Mouse (Mus musculus) heart, embryonic 13.5 days (tissue): Measurements from ENCODE around the gene Kptn. TPM values are rescaled to one million over a fixed set of nuclear protein-coding genes. Genes with fewer than 3 reads are reported as not detected.

Experiments
- ATAC-seq: fragments of 200-750 bp; cut with Nextera tagmentation; 2 replicates; pipeline ENCODE4 v1.8.0; 2017; ENCODE audit warnings: moderate TSS enrichment; ENCODE audit not compliant: insufficient number of reproducible peaks, low FRiP score, low TSS enrichment; ENCODE audit errors: extremely low read depth
- H3K27ac ChIP-seq: fragments of 300-500 bp; sonication (generic); replicated peaks from 2 replicates; pipeline ENCODE4 v1.5.1; 2015; ENCODE audit warnings: moderate library complexity, mild to moderate bottlenecking, inconsistent platforms
- H3K27me3 ChIP-seq: fragments of 300-500 bp; sonication (generic); replicated peaks from 2 replicates; pipeline ENCODE4 v1.6.1; 2015; ENCODE audit warnings: mild to moderate bottlenecking, inconsistent platforms
- H3K36me3 ChIP-seq: fragments of 300-500 bp; sonication (generic); 2 replicates; pipeline ENCODE4 v1.6.1; 2015; ENCODE audit warnings: mild to moderate bottlenecking, inconsistent platforms
- H3K4me1 ChIP-seq: fragments of 300-500 bp; sonication (generic); 2 replicates; pipeline ENCODE4 v1.6.1; 2015; ENCODE audit warnings: inconsistent platforms
- H3K4me2 ChIP-seq: fragments of 300-500 bp; sonication (generic); 2 replicates; pipeline ENCODE4 v1.6.1; 2015; ENCODE audit warnings: inconsistent platforms, mild to moderate bottlenecking, moderate library complexity
- H3K4me3 ChIP-seq: fragments of 300-500 bp; sonication (generic); 2 replicates; pipeline ENCODE4 v1.5.1; 2015; ENCODE audit warnings: moderate library complexity, mild to moderate bottlenecking, inconsistent platforms
- H3K9ac ChIP-seq: fragments of 300-500 bp; sonication (generic); 2 replicates; pipeline ENCODE4 v1.6.1; 2015; ENCODE audit warnings: inconsistent platforms, mild to moderate bottlenecking, moderate library complexity
- H3K9me3 ChIP-seq: fragments of 300-500 bp; sonication (generic); 2 replicates; pipeline ENCODE4 v1.6.1; 2016; ENCODE audit warnings: inconsistent platforms
- WGBS: fragments of 180-500 bp; shearing (Covaris S2); methylation state at CpG from one replicate; pipeline ENCODE4 v1.1.7; 2015; ENCODE audit warnings: mixed read lengths; 5-methylcytosine and 5-hydroxymethylcytosine counted together
- polyA plus RNA-seq: library from polyadenylated mRNA; unstranded; fragments of >200 nt; fragmentation: Nextera tagmentation; extraction: Ambion mirVana; gene quantifications from 2 replicates; pipeline ENCODE4 v1.2.1, GENCODE M21; 2015

The Kptn gene
- polyA plus RNA-seq, 1 experiment from 2014 or later = 31.8 TPM

DNA sequence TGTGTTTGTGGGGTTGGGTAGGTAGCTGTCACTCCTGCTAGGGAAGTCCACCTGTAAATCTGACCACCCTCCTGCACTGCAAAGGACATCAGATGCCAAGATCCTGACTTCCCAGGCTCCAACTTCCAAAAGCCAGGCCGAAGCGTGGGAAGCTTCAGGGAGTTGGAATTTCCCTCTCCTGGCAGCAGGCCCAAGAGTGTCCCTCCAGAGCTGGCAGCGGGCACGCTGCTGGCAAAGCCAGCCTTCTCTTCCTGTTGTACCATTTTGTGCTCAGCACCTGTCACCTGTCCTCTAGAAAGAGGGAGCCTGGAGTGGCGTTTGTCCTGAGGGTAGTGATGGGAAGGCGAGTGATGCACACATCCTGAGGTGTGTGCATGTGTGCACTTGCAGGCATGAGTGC is 8.6 kb downstream of the Kptn start:
- Histone ChIP-seq H3K4me1 (peaks cover 40% of the 10 kb centered on the region), H3K27ac (no peak overlapping the region), H3K4me2 (no peak overlapping the region), H3K9ac (no peak overlapping the region), H3K9me3 (no peaks in the 10 kb centered on the region), H3K27me3 (peaks cover 24% of the 10 kb centered on the region), H3K36me3 (peaks cover 41% of the 10 kb centered on the region), H3K4me3 (no peak overlapping the region)
- WGBS = 72% methylated on average over 6 of the region's 6 CpGs
- no peak for ATAC-seq

DNA sequence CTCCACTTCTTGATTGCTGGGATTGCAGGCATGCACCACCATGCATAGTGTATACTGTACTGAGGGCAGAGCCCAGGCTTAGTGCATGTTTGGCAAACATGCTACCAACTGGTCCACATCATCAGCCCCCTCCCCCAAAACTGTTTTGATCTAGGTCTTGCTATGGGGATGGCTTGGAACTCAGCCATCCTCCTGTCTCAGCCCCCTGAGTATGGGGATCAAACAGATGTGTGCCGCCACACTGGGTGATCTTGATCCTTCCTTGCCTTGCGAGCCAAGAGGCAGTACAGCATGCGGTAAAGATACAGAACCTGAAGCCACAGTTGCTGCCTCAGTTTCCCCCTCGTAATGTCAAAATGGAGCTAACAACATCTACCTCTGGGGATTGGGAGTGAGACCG is 9.2 kb downstream of the Kptn start:
- 61% methylated on average over 5 of the region's 5 CpGs for WGBS
- Histone ChIP-seq H3K27ac (peak overlapping the region; percentile 86), H3K9ac (peak overlapping the region; percentile 88), H3K36me3 (peaks cover 40% of the 10 kb centered on the region), H3K4me1 (peaks cover 40% of the 10 kb centered on the region), H3K4me3 (peak overlapping the region; percentile 65), H3K27me3 (peaks cover 29% of the 10 kb centered on the region), H3K4me2 (peak overlapping the region; percentile 85), H3K9me3 (no peaks in the 10 kb centered on the region)
- ATAC-seq = no peak

DNA sequence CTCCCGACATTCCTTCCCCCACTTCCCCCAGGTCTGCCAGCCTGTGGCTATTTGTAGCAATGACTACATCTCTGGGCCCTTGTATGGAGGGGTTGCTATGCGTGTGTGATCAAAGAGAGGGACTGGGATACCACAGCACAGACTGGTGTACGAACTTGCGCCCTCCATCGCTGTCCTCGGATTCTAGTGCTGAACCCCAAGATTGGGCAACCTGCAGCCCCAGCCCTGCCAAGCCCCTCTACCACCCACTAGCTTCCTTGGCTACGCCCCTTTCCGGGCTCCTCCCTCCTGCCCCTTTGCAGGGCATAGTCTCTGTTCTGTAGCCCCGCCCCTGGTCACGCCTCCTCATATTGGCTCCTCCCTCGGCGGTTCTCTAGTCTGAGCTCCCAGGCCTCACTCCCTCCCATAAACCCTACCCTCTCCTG is 9.7 kb downstream of the Kptn start, which contains the start of gene Slc8a2:
Gene Slc8a2, plus strand, starts transcription at position 406 of the 425 bp plus-strand sequence.
- WGBS = 4% methylated on average over 12 of the region's 12 CpGs
- Histone ChIP-seq H3K27ac (peak within 1 kb of the TSS; percentile 86), H3K4me2 (peak within 1 kb of the TSS; percentile 85), H3K27me3 (peaks cover 29% of the 10 kb centered on the region), H3K36me3 (peaks cover 35% of the 10 kb centered on the region), H3K4me3 (peak within 1 kb of the TSS; percentile 65), H3K4me1 (peaks cover 40% of the 10 kb centered on the region), H3K9ac (peak within 1 kb of the TSS; percentile 88), H3K9me3 (no peaks in the 10 kb centered on the region)
- peak; percentile 67 for ATAC-seq

GRCm38 (mm10) chr7:16129846-16130691 is 10.4 kb downstream of the Kptn start:
- WGBS = 1% methylated on average over 35 of the region's 38 CpGs
- peaks cover 28% of the 10 kb centered on the region for H3K36me3 ChIP-seq
- H3K4me3 ChIP-seq = peak overlapping the region; percentile 65
- H3K27ac ChIP-seq = peak overlapping the region; percentile 86
- H3K9ac ChIP-seq = peak overlapping the region; percentile 88
- no peaks in the 10 kb centered on the region for H3K9me3 ChIP-seq
- H3K4me2 ChIP-seq = peak overlapping the region; percentile 85
- H3K27me3 ChIP-seq = peaks cover 29% of the 10 kb centered on the region
- ATAC-seq = peak; percentile 62
- H3K4me1 ChIP-seq = peaks cover 40% of the 10 kb centered on the region

GRCm38 (mm10) chr7:16130956-16131634 is 11.4 kb downstream of the Kptn start:
- Histone ChIP-seq H3K4me3 (peak overlapping the region; percentile 65), H3K36me3 (peaks cover 19% of the 10 kb centered on the region), H3K9me3 (no peaks in the 10 kb centered on the region), H3K4me1 (peaks cover 40% of the 10 kb centered on the region), H3K27ac (no peak overlapping the region), H3K9ac (peak overlapping the region; percentile 88; the same call in 1 of the 2 replicates), H3K27me3 (peaks cover 29% of the 10 kb centered on the region), H3K4me2 (peak overlapping the region; percentile 85)
- 39% methylated on average over 13 of the region's 13 CpGs for WGBS
- ATAC-seq = no peak

GRCm38 (mm10) chr7:16132161-16132581 is 12.5 kb downstream of the Kptn start:
- H3K36me3 ChIP-seq = peaks cover 9% of the 10 kb centered on the region
- WGBS = 15% methylated on average over 7 of the region's 7 CpGs
- H3K4me2 ChIP-seq = 0 out of 2 replicates have a peak overlapping the region, but pooled peaks have one; percentile 13
- no peak overlapping the region for H3K27ac ChIP-seq
- peaks cover 40% of the 10 kb centered on the region for H3K4me1 ChIP-seq
- H3K4me3 ChIP-seq = no peak overlapping the region
- ATAC-seq = no peak
- H3K9me3 ChIP-seq = no peaks in the 10 kb centered on the region
- H3K27me3 ChIP-seq = peaks cover 29% of the 10 kb centered on the region
- 0 out of 2 replicates have a peak overlapping the region, but pooled peaks have one; percentile 47 for H3K9ac ChIP-seq

GRCm38 (mm10) chr7:16132926-16133325 is 13.2 kb downstream of the Kptn start:
- Histone ChIP-seq H3K27ac (no peak overlapping the region), H3K36me3 (peaks cover 1% of the 10 kb centered on the region; the same call in 1 of the 2 replicates), H3K9me3 (no peaks in the 10 kb centered on the region), H3K27me3 (peaks cover 29% of the 10 kb centered on the region), H3K4me3 (no peak overlapping the region), H3K4me2 (no peak overlapping the region), H3K4me1 (peaks cover 40% of the 10 kb centered on the region), H3K9ac (no peak overlapping the region)
- ATAC-seq = no peak
- WGBS = 56% methylated on average over 3 of the region's 3 CpGs

DNA sequence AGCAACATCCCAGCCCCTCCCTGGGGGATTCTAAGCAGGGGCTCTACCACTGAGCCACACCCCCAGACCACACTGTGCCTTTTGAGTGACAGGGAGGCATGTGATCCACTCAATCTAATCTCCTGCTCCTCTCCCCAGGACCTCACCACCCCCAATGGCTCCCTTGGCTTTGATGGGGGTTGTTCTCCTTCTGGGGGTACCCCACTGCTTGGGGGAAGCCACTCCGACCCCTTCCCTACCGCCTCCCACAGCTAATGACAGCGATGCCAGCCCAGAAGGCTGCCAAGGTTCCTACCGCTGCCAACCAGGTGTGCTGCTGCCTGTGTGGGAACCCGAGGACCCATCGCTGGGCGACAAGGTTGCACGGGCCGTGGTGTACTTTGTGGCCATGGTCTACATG is 14.0 kb downstream of the Kptn start:
- no peak overlapping the region for H3K4me3 ChIP-seq
- no peak overlapping the region for H3K9ac ChIP-seq
- H3K4me2 ChIP-seq = no peak overlapping the region
- H3K9me3 ChIP-seq = no peaks in the 10 kb centered on the region
- H3K4me1 ChIP-seq = peaks cover 34% of the 10 kb centered on the region
- peaks cover 29% of the 10 kb centered on the region for H3K27me3 ChIP-seq
- 86% methylated on average over 9 of the region's 9 CpGs for WGBS
- no peak overlapping the region for H3K27ac ChIP-seq
- ATAC-seq = no peak
- no peaks in the 10 kb centered on the region for H3K36me3 ChIP-seq

DNA sequence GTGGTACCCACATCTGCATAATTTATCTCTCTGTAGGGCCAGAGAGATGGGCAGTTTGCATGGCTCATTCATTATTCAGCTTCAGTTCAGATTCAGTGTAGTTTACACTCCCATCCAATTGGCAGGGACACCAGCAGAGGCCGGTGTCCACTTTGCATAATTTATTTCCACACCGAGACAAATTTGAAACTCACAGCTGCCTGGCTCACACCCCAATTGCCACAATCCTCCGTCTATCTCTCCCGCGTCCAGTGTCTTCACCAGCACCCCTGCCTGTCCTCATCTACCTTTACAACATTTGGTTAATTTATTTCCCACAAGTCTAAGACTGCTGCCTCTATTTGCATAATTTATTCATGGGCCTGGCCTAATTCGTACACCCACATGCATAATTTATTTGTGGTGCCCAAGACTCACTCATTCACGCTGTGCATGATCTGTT is 15.3 kb downstream of the Kptn start:
- ATAC-seq = no peak
- Histone ChIP-seq H3K4me1 (peaks cover 22% of the 10 kb centered on the region), H3K4me2 (no peak overlapping the region), H3K36me3 (no peaks in the 10 kb centered on the region), H3K27me3 (peaks cover 29% of the 10 kb centered on the region), H3K27ac (no peak overlapping the region), H3K9me3 (no peaks in the 10 kb centered on the region), H3K4me3 (no peak overlapping the region), H3K9ac (no peak overlapping the region)
- WGBS = 62% methylated on average over 7 of the region's 7 CpGs

GRCm38 (mm10) chr7:16146489-16147410 is 27.1 kb downstream of the Kptn start:
- WGBS = 24% methylated on average over 27 of the region's 27 CpGs
- Histone ChIP-seq H3K27me3 (peaks cover 48% of the 10 kb centered on the region), H3K4me3 (no peak overlapping the region), H3K36me3 (0 out of 2 replicates have a peak, but pooled peaks cover 3% of the 10 kb centered on the region), H3K27ac (no peak overlapping the region), H3K9me3 (no peaks in the 10 kb centered on the region), H3K4me2 (no peak overlapping the region), H3K4me1 (no peaks in the 10 kb centered on the region), H3K9ac (no peak overlapping the region)
- no peak for ATAC-seq
